Mouse (Mus musculus): ENCODE data around the gene Tas2r143. TPM values are rescaled to one million over a fixed set of nuclear protein-coding genes. Genes with fewer than 3 reads are reported as not detected.

The Tas2r143 gene
- total RNA-seq, 2 experiments from 2014 or later = not detected

GRCm38 (mm10) chr6:42395960-42396809 is 3.9 kb upstream of the Tas2r143 start:
- peak in 1 of 2 experiments; percentile 18 for DNase-seq (ENCODE audit: extremely low spot score in 1 of 2, low spot score in 1 of 2)

- DNase-seq (ENCODE audit: extremely low spot score in 1 of 2, low spot score in 1 of 2) = no peak
Observed at GRCm38 (mm10) chr6:42397041-42397657, 2.9 kb upstream of the Tas2r143 start.

GRCm38 (mm10) chr6:42398285-42398684 is 1.8 kb upstream of the Tas2r143 start:
- no peak for DNase-seq (ENCODE audit: extremely low spot score in 1 of 2, low spot score in 1 of 2)

- DNase-seq (ENCODE audit: extremely low spot score in 1 of 2, low spot score in 1 of 2) = no peak
Observed at GRCm38 (mm10) chr6:42398998-42399397, 1.0 kb upstream of the Tas2r143 start.

- DNase-seq (ENCODE audit: extremely low spot score in 1 of 2, low spot score in 1 of 2) = no peak
Observed at GRCm38 (mm10) chr6:42405134-42405533, 5.1 kb downstream of the Tas2r143 start, which contains the start of gene Tas2r135. TSS of gene Tas2r135 (plus strand) at chr6:42405434.

GRCm38 (mm10) chr6:42419443-42419842 is 19.4 kb downstream of the Tas2r143 start:
- no peak for DNase-seq (ENCODE audit: extremely low spot score in 1 of 2, low spot score in 1 of 2)

- DNase-seq (ENCODE audit: extremely low spot score in 1 of 2, low spot score in 1 of 2) = no peak
Observed at GRCm38 (mm10) chr6:42421439-42421838, 21.4 kb downstream of the Tas2r143 start.

- DNase-seq (ENCODE audit: extremely low spot score in 1 of 2, low spot score in 1 of 2) = no peak
Observed at GRCm38 (mm10) chr6:42424472-42424871, 24.4 kb downstream of the Tas2r143 start.

- no peak for DNase-seq (ENCODE audit: extremely low spot score in 1 of 2, low spot score in 1 of 2)
Observed at GRCm38 (mm10) chr6:42426337-42426736, 26.3 kb downstream of the Tas2r143 start.

GRCm38 (mm10) chr6:42433554-42433953 is 33.5 kb downstream of the Tas2r143 start:
- DNase-seq (ENCODE audit: extremely low spot score in 1 of 2, low spot score in 1 of 2) = no peak

GRCm38 (mm10) chr6:42434446-42434845 is 34.4 kb downstream of the Tas2r143 start, which contains the start of gene Tas2r126:
TSS of gene Tas2r126 (plus strand) at chr6:42434535.
- no peak for DNase-seq (ENCODE audit: extremely low spot score in 1 of 2, low spot score in 1 of 2)

- no peak for DNase-seq (ENCODE audit: extremely low spot score in 1 of 2, low spot score in 1 of 2)
Observed at GRCm38 (mm10) chr6:42435490-42435889, 35.5 kb downstream of the Tas2r143 start.

- DNase-seq (ENCODE audit: extremely low spot score in 1 of 2, low spot score in 1 of 2) = no peak
Observed at GRCm38 (mm10) chr6:42441395-42441794, 41.4 kb downstream of the Tas2r143 start.

GRCm38 (mm10) chr6:42444491-42444890 is 44.5 kb downstream of the Tas2r143 start:
- no peak for DNase-seq (ENCODE audit: extremely low spot score in 1 of 2, low spot score in 1 of 2)

- no peak for DNase-seq (ENCODE audit: extremely low spot score in 1 of 2, low spot score in 1 of 2)
Observed at GRCm38 (mm10) chr6:42447381-42447780, 47.3 kb downstream of the Tas2r143 start.

Other genes with a start within 250 kb of the Tas2r143 start
- not detected for gene Tas2r144, start 184.9 kb upstream of the Tas2r143 start, total RNA-seq (2021)
- gene Gstk1, start 154.3 kb upstream of the Tas2r143 start, total RNA-seq (2021) = 10 to 100 TPM; 10.2 to 13.7 TPM
- not detected for gene Tmem139, start 138.3 kb upstream of the Tas2r143 start, total RNA-seq (2021)
- 10 to 100 TPM; 16.5 to 25.5 TPM for gene Casp2, start 135.3 kb upstream of the Tas2r143 start, total RNA-seq (2021)
- 1 to 10 TPM; 2.7 to 2.8 TPM for gene Clcn1, start 113.6 kb upstream of the Tas2r143 start, total RNA-seq (2021)
- gene Fam131b, start 75.6 kb upstream of the Tas2r143 start, total RNA-seq (2021) = 10 to 100 TPM; 74.8 to 76.8 TPM
- 10 to 100 TPM; 47.9 to 51.7 TPM for gene Zyx, start 50.6 kb upstream of the Tas2r143 start, total RNA-seq (2021)
- gene Epha1, start 27.0 kb upstream of the Tas2r143 start, total RNA-seq (2021) = under 1 TPM; 0.22 to 0.47 TPM
- not detected for gene Tas2r135, start 5.2 kb downstream of the Tas2r143 start, total RNA-seq (2021)
- not detected for gene Tas2r126, start 34.3 kb downstream of the Tas2r143 start, total RNA-seq (2021)
- not detected for gene Olfr458, start 65.0 kb downstream of the Tas2r143 start, total RNA-seq (2021)
- not detected for gene Olfr457, start 76.1 kb downstream of the Tas2r143 start, total RNA-seq (2021)
- gene Olfr456, start 87.0 kb downstream of the Tas2r143 start, total RNA-seq (2021) = not detected
- not detected for gene Olfr455, start 147.3 kb downstream of the Tas2r143 start, total RNA-seq (2021)
- not detected for gene Tcaf3, start 197.5 kb downstream of the Tas2r143 start, total RNA-seq (2021)
- gene Tcaf2, start 245.0 kb downstream of the Tas2r143 start, total RNA-seq (2021) = under 1 TPM; 0.42 to 0.44 TPM